Mouse (Mus musculus) midbrain, embryonic 13.5 days (tissue): Measurements from ENCODE around the gene Fam241a. TPM values are rescaled to one million over a fixed set of nuclear protein-coding genes. Genes with fewer than 3 reads are reported as not detected.

ENCODE experiments used
- ATAC-seq: fragments of 200-750 bp; cut with Nextera tagmentation; 2 replicates; pipeline ENCODE4 v1.8.0; 2017; ENCODE audit warnings: mild to moderate bottlenecking, moderate TSS enrichment, moderate library complexity
- H3K27ac ChIP-seq: fragments of 300-500 bp; sonication (generic); 2 replicates; pipeline ENCODE4 v1.5.1; 2015; ENCODE audit warnings: inconsistent platforms, mild to moderate bottlenecking, moderate library complexity
- H3K27me3 ChIP-seq: fragments of 300-500 bp; sonication (generic); 2 replicates; pipeline ENCODE4 v1.6.1; 2015; ENCODE audit warnings: mild to moderate bottlenecking, inconsistent platforms
- H3K36me3 ChIP-seq: fragments of 300-500 bp; sonication (generic); 2 replicates; pipeline ENCODE4 v1.6.1; 2015; ENCODE audit warnings: mild to moderate bottlenecking, inconsistent platforms
- H3K4me1 ChIP-seq: fragments of 300-500 bp; sonication (generic); replicated peaks from 2 replicates; pipeline ENCODE4 v1.6.1; 2015; ENCODE audit warnings: inconsistent platforms
- H3K4me2 ChIP-seq: fragments of 300-500 bp; sonication (generic); replicated peaks from 2 replicates; pipeline ENCODE4 v1.6.1; 2015; ENCODE audit warnings: moderate library complexity, mild to moderate bottlenecking, inconsistent platforms
- H3K4me3 ChIP-seq: fragments of 300-500 bp; sonication (generic); replicated peaks from 2 replicates; pipeline ENCODE4 v1.5.1; 2015; ENCODE audit warnings: mild to moderate bottlenecking, inconsistent platforms
- H3K9ac ChIP-seq: fragments of 300-500 bp; sonication (generic); replicated peaks from 2 replicates; pipeline ENCODE4 v1.6.1; 2015; ENCODE audit warnings: mild to moderate bottlenecking, inconsistent platforms
- H3K9me3 ChIP-seq: fragments of 300-500 bp; sonication (generic); 2 replicates; pipeline ENCODE4 v1.6.1; 2016; ENCODE audit warnings: mild to moderate bottlenecking, inconsistent platforms
- WGBS: fragments of 180-500 bp; shearing (Covaris S2); methylation state at CpG from one replicate; pipeline ENCODE4 v1.1.7; 2015; 5-methylcytosine and 5-hydroxymethylcytosine counted together
- polyA plus RNA-seq: library from polyadenylated mRNA; unstranded; fragments of >200 nt; fragmentation: Nextera tagmentation; extraction: Ambion mirVana; gene quantifications from 2 replicates; pipeline ENCODE4 v1.2.1, GENCODE M21; 2015

The Fam241a gene
- polyA plus RNA-seq, 1 experiment from 2014 or later: 6.6 TPM

DNA sequence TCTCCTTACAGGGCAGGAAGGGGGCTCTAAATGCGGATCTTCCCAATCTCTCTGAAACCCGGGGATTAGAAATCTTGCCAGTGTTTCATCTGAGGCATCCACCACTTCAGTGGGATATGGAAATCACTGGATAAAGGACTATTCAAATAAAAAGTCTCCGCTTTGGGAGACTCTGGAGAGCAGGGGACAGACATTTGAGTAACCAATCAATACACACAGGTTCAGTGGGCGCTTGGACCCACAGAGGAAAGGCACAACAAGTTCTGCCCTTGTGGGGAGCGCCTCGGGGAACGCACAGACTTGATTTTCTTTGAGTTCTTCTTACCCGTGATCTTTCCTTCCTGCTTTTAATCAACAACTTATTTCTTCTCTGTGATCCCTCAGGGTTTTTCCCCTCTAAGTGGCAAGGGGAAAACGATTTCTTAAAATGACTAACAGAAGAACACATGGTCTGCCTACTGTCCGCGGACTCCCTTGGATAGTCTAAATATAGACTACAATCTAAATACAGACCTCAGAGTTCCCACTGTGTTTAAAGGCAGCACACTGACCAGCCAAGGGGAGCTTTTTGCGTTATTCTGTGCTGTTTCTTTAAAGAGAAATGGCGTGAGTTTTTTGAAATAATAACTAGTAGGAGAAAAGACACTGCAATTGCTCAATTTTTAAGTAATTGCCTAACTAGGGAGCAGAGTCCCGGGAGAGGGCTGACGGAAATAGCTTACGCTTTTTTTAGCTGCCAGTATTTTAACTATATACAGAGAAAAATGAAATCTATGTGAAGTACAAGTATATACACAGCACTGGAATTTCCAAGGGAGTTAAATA is 18.0 kb upstream of the Fam241a start:
- 0 out of 2 replicates have a peak, but pooled peaks cover 3% of the 10 kb centered on the region for H3K9me3 ChIP-seq
- no peak overlapping the region for H3K27ac ChIP-seq
- H3K4me3 ChIP-seq: no peak overlapping the region
- H3K4me2 ChIP-seq: no peak overlapping the region
- WGBS: 61% methylated on average over 16 of the region's 16 CpGs
- ATAC-seq: no peak
- H3K36me3 ChIP-seq: no peaks in the 10 kb centered on the region
- H3K27me3 ChIP-seq: no peaks in the 10 kb centered on the region
- no peak overlapping the region for H3K9ac ChIP-seq
- H3K4me1 ChIP-seq: no peaks in the 10 kb centered on the region

DNA sequence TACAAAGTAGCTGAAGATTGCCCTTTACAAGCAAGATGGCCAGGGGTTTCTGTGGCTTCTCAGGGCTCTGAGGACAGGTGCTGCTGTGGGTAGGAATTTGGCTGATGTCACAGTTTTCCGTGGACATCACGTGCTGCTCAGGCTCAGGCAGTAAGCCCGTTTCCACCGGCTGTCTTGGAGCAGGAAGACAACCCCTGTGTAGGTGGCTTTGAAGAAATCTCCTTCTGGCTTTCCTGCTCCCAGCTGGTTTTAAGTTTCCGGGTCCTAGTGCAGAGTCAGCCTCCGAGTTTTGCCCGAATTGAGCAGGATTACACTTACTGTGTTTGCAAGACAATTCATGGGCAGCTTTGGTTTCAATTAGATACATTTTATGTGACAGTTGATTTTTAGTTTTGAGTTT is 13.8 kb upstream of the Fam241a start:
- H3K27me3 ChIP-seq: no peaks in the 10 kb centered on the region
- 76% methylated on average over 7 of the region's 7 CpGs for WGBS
- no peak overlapping the region for H3K4me2 ChIP-seq
- H3K27ac ChIP-seq: no peak overlapping the region
- no peaks in the 10 kb centered on the region for H3K4me1 ChIP-seq
- H3K4me3 ChIP-seq: no peak overlapping the region
- H3K9ac ChIP-seq: no peak overlapping the region
- H3K9me3 ChIP-seq: 0 out of 2 replicates have a peak, but pooled peaks cover 5% of the 10 kb centered on the region
- no peak for ATAC-seq
- H3K36me3 ChIP-seq: no peaks in the 10 kb centered on the region

DNA sequence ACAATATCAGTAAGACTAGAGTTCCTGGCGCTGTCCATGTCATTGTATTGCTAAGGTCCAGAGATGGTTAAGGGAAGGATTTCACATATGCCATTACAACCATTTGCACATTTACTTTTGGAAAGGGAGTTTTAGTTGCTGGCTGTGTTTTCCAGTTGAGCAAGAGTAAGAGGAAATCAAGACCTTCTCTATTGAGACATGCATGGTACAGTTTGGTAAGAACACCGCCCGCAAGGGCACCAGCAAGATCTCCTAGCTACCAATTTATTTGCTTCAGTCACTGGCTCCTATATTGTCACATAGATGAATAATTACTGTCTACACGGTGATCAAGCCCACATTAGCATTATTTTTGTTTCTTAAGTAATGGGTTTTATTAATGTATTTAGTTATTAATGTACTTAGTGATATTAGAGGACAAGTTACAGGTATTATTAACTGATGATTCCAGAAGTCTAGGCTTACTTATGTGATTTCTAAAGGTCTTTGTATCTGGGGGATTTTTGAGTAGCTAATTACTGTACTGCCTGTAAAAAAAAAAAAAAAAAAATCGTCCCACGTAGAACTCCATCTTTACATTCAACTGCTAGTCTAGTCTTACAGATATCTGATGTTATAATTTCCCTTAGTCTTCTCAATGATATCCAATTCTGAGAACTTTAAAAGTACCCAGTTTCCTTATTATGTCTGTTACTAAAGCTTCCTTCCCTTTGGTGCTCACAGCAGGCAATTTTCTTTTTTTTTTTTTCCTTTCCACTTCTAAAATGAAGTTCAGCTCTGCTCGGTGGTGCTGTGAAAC is 944 bp downstream of the Fam241a start:
- 44% methylated on average over 7 of the region's 7 CpGs for WGBS
- Histone ChIP-seq H3K4me2 (peak overlapping the region; percentile 82), H3K4me1 (no peaks in the 10 kb centered on the region), H3K9me3 (no peaks in the 10 kb centered on the region), H3K9ac (peak overlapping the region; percentile 72), H3K36me3 (no peaks in the 10 kb centered on the region), H3K27ac (no peak overlapping the region), H3K4me3 (peak overlapping the region; percentile 68), H3K27me3 (peaks cover 23% of the 10 kb centered on the region)
- no peak for ATAC-seq

DNA sequence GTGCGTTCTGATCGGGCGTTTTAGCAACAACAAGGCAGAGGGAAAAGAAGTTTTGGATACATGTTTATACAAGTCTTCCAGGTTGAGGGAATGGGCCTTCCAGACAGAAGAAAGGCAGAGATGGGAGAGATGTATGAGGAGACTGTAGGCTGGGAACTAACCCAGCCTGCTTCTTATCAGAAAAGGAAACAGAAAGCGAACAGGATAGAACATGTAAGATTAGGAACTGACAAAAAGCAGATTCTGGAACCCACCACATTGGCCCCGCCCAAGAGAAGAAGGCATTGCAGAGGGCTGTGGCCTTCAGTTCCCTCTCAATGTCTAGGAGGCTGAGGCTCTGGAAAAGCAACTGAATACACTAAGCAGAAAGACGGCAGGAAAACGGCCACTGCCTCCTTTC is 2.2 kb downstream of the Fam241a start:
- no peak for ATAC-seq
- no peaks in the 10 kb centered on the region for H3K9me3 ChIP-seq
- H3K27ac ChIP-seq: no peak overlapping the region
- no peak overlapping the region for H3K9ac ChIP-seq
- no peaks in the 10 kb centered on the region for H3K36me3 ChIP-seq
- WGBS: 90% methylated on average over 7 of the region's 7 CpGs
- peaks cover 23% of the 10 kb centered on the region for H3K27me3 ChIP-seq
- H3K4me3 ChIP-seq: no peak overlapping the region
- H3K4me1 ChIP-seq: no peaks in the 10 kb centered on the region
- no peak overlapping the region for H3K4me2 ChIP-seq

DNA sequence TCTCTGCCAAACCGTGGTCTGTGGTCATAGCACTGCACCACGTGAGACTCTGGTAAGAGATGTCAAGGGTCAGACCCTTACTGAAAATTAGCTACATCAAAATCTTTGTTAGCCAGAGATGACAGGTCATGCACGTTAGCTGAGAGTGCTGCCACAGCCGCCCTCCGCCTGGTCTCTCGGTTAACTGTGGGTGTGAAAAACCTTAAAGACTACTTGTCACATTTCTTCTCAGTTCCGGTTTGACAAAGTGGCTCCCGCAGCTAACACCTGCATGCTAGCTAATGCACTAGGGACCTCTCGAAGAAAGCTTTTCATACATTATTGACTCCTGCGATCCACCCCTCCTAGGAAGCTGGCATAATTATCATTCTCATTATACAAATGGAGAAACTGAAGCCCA is 4.2 kb downstream of the Fam241a start:
- Histone ChIP-seq H3K9me3 (no peaks in the 10 kb centered on the region), H3K4me1 (no peaks in the 10 kb centered on the region), H3K4me2 (no peak overlapping the region), H3K27me3 (peaks cover 20% of the 10 kb centered on the region), H3K27ac (no peak overlapping the region), H3K4me3 (no peak overlapping the region), H3K9ac (0 out of 2 replicates have a peak overlapping the region, but pooled peaks have one; percentile 26), H3K36me3 (no peaks in the 10 kb centered on the region)
- ATAC-seq: no peak
- 54% methylated on average over 10 of the region's 10 CpGs for WGBS

DNA sequence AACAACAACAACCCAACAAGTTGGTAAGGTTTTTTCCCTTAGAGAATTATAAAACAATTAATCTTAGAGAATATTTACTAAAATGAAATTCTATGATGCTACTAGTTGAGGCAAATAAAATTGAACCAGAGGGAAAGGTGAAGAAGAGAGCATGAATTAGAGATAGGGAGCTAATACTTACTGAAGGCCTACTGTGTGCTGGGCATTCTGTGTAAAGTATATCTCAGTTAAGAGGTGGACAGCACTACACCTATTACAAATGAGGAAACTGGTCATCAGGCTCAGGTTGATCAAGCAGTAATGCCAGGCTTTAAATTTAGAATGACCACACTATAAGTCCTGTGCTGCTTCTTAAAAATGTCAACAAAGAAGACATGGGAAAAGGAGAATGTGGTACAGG is 6.1 kb downstream of the Fam241a start:
- no peak overlapping the region for H3K4me2 ChIP-seq
- H3K27me3 ChIP-seq: peaks cover 16% of the 10 kb centered on the region
- H3K4me1 ChIP-seq: no peaks in the 10 kb centered on the region
- no peaks in the 10 kb centered on the region for H3K9me3 ChIP-seq
- H3K36me3 ChIP-seq: no peaks in the 10 kb centered on the region
- no peak for ATAC-seq
- no peak overlapping the region for H3K27ac ChIP-seq
- H3K4me3 ChIP-seq: no peak overlapping the region
- H3K9ac ChIP-seq: no peak overlapping the region

DNA sequence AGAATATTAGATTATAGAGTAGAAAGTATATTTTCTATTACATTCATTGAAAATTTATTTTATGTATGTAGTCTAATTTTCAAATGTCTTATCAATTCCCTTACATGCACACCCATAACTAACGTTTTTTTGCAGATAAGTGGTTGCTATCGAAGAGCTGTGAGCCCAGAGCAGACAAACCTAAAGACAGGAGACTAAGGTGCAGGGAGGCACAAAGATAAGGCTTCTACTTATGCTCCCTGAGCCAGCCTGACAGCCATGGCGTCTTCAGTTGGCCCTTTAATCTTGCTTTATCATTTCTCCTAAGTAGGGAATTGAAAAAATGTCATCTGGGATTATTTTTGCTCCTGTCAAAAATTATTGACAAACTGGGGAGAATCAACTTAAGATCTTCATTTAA is 6.6 kb downstream of the Fam241a start:
- Histone ChIP-seq H3K27ac (no peak overlapping the region), H3K4me1 (no peaks in the 10 kb centered on the region), H3K4me2 (no peak overlapping the region), H3K9ac (no peak overlapping the region), H3K27me3 (peaks cover 12% of the 10 kb centered on the region), H3K9me3 (no peaks in the 10 kb centered on the region), H3K4me3 (no peak overlapping the region), H3K36me3 (no peaks in the 10 kb centered on the region)
- no peak for ATAC-seq
- WGBS: 77% methylated on average over 3 of the region's 3 CpGs

DNA sequence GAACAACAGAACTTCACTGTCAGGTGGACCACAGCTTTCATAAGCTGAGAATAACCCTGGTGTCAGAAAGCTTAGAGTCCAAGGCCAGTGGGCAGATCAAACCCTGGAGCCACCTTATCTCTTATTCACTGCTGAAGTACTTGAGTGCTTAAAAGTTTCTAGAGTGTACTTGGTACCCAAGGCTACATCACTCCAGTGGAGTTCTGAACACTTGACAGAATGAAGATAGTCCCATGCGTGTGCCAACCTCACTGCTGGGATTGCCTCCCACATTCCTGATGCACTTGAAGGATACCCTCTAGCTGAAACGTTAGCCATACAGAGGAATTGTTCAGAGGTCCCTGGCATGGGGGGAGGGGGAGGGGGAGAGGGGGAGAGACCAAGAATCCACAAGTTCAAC is 14.4 kb downstream of the Fam241a start:
- no peak for ATAC-seq
- H3K4me1 ChIP-seq: no peaks in the 10 kb centered on the region
- H3K4me2 ChIP-seq: no peak overlapping the region
- WGBS: 67% methylated on average over 2 of the region's 2 CpGs
- H3K27me3 ChIP-seq: no peaks in the 10 kb centered on the region
- H3K36me3 ChIP-seq: no peaks in the 10 kb centered on the region
- no peak overlapping the region for H3K9ac ChIP-seq
- no peaks in the 10 kb centered on the region for H3K9me3 ChIP-seq
- no peak overlapping the region for H3K4me3 ChIP-seq
- no peak overlapping the region for H3K27ac ChIP-seq

DNA sequence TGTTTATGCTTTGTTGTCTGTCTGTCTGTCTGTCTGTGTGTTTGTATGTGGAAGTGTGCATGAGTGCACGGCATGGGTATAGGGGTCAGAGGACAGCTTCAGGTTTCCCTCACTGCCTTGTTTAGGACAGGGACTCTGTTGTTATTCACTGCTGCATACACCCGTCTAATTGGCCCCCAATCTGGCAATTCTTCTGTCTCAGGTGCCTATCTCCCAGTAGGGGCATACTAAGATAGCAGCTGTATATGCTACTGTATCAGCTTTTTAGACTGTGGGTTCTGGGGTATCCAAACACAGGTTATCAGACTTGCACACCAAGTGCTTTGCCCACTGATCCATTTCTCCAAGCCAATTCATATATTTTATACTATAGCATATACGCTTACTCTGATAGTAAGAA is 16.2 kb downstream of the Fam241a start:
- H3K4me3 ChIP-seq: no peak overlapping the region
- WGBS: 88% methylated on average over 3 of the region's 3 CpGs
- H3K27ac ChIP-seq: no peak overlapping the region
- H3K27me3 ChIP-seq: no peaks in the 10 kb centered on the region
- no peak overlapping the region for H3K4me2 ChIP-seq
- ATAC-seq: no peak
- H3K9ac ChIP-seq: no peak overlapping the region
- no peaks in the 10 kb centered on the region for H3K36me3 ChIP-seq
- no peaks in the 10 kb centered on the region for H3K9me3 ChIP-seq
- no peaks in the 10 kb centered on the region for H3K4me1 ChIP-seq

DNA sequence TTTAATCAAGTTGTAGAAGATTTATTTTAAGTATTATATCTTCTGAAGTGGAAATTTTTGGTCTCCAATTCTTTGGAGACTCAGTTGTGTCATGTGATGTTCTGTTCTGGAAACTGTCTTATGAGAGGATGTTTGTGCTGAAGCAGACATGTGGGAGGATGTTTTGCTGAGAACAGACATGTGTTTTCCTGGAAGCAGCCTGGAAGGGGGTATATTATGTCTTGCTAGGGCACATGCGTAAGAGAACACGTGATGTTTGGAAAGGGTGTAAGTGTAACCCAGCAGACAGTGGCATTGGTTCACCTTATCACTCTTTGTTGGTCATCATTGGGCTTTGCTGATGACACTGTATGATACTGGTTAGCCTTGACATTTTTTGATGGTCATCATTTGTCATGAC is 20.6 kb downstream of the Fam241a start:
- 95% methylated on average over 2 of the region's 2 CpGs for WGBS
- H3K9me3 ChIP-seq: no peaks in the 10 kb centered on the region
- H3K9ac ChIP-seq: no peak overlapping the region
- no peaks in the 10 kb centered on the region for H3K4me1 ChIP-seq
- ATAC-seq: no peak
- H3K27ac ChIP-seq: no peak overlapping the region
- no peaks in the 10 kb centered on the region for H3K27me3 ChIP-seq
- H3K36me3 ChIP-seq: no peaks in the 10 kb centered on the region
- H3K4me2 ChIP-seq: no peak overlapping the region
- H3K4me3 ChIP-seq: no peak overlapping the region

DNA sequence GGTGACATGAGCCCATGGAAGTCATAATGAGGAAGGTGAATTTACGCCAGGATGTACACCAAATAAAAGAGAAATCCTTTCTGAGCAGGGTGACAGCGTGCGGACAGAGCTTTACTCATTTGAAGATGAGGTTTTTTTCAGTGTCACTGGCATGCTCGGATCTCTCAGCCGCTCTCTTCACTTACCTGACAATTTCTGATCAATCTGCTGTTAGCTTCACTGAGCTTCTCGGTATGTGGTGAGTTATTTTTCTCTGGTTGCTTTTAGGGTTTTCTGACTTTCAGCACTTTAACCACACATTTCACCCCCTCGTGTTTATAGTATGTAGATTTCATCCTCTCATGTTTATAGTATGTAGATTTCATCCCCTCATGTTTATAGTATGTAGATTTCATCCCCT is 21.1 kb downstream of the Fam241a start:
- Histone ChIP-seq H3K27me3 (no peaks in the 10 kb centered on the region), H3K4me1 (no peaks in the 10 kb centered on the region), H3K9ac (no peak overlapping the region), H3K9me3 (no peaks in the 10 kb centered on the region), H3K27ac (no peak overlapping the region), H3K36me3 (no peaks in the 10 kb centered on the region), H3K4me2 (no peak overlapping the region), H3K4me3 (no peak overlapping the region)
- no peak for ATAC-seq
- WGBS: 88% methylated on average over 7 of the region's 7 CpGs

DNA sequence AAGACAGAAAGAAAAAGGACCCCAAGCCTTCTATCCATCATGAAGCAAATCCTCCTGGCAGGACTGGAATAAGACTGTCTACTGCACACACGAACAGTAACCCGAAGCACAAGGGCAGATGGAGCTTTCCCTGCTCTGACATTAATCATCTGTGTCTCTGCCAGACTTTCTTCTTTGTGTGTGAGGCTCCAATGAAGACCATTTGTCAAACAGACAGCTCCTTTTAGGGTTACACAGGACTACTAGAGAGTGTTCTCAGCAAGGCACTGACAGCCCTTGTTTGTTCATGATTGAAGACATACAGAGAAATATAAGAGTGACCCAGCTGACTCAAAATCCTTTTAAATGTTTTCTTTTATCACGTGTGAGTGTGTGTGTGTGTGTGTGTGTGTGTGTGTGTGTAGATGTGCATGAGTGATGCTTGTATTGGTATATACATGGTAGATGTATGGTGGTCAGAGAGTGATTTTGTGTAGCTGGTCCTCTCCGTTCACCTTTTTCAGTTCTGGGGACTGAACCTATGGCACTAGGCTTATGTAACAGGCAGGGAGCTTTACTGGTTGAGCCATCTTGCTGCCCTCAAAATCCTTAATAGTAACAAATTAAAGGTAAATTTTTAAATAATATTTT is 21.8 kb downstream of the Fam241a start:
- no peak overlapping the region for H3K9ac ChIP-seq
- ATAC-seq: no peak
- 71% methylated on average over 4 of the region's 4 CpGs for WGBS
- no peak overlapping the region for H3K4me2 ChIP-seq
- H3K27ac ChIP-seq: no peak overlapping the region
- no peak overlapping the region for H3K4me3 ChIP-seq
- H3K36me3 ChIP-seq: no peaks in the 10 kb centered on the region
- H3K27me3 ChIP-seq: no peaks in the 10 kb centered on the region
- no peaks in the 10 kb centered on the region for H3K4me1 ChIP-seq
- H3K9me3 ChIP-seq: no peaks in the 10 kb centered on the region
